Mouse (Mus musculus) embryonic facial prominence, embryonic 12.5 days (tissue): ENCODE data around the gene Dmkn. TPM values are rescaled to one million over a fixed set of nuclear protein-coding genes. Genes with fewer than 3 reads are reported as not detected.
"Not testable (repeated sequence)": the region's sequence is repeated elsewhere in the genome, so short reads cannot be mapped to it uniquely, and the experiment has no call there.

Experiments
- ATAC-seq: fragments of 200-750 bp; cut with Nextera tagmentation; 2 replicates; pipeline ENCODE4 v1.8.0; 2017; ENCODE audit not compliant: insufficient number of reproducible peaks, insufficient read depth, low FRiP score, low TSS enrichment
- H3K27ac ChIP-seq: fragments of 300-500 bp; sonication (generic); 2 replicates; pipeline ENCODE4 v1.5.1; 2016; ENCODE audit warnings: mild to moderate bottlenecking
- H3K27me3 ChIP-seq: fragments of 300-500 bp; sonication (generic); 2 replicates; pipeline ENCODE4 v1.6.1; 2016; ENCODE audit warnings: mild to moderate bottlenecking, moderate library complexity
- H3K36me3 ChIP-seq: fragments of 300-500 bp; sonication (generic); 2 replicates; pipeline ENCODE4 v1.6.1; 2016; ENCODE audit warnings: mild to moderate bottlenecking
- H3K4me1 ChIP-seq: fragments of 300-500 bp; sonication (generic); 2 replicates; pipeline ENCODE4 v1.6.1; 2016
- H3K4me2 ChIP-seq: fragments of 300-500 bp; sonication (generic); replicated peaks from 2 replicates; pipeline ENCODE4 v1.6.1; 2016; ENCODE audit warnings: mild to moderate bottlenecking, moderate library complexity
- H3K4me3 ChIP-seq: fragments of 300-500 bp; sonication (generic); 2 replicates; pipeline ENCODE4 v1.5.1; 2016; ENCODE audit warnings: mild to moderate bottlenecking
- H3K9ac ChIP-seq: fragments of 300-500 bp; sonication (generic); 2 replicates; pipeline ENCODE4 v1.6.1; 2016; ENCODE audit warnings: mild to moderate bottlenecking, moderate library complexity
- H3K9me3 ChIP-seq: fragments of 300-500 bp; sonication (generic); 2 replicates; pipeline ENCODE4 v1.6.1; 2016; ENCODE audit warnings: mild to moderate bottlenecking, moderate library complexity
- WGBS: fragments of 180-500 bp; shearing (Covaris S2); methylation state at CpG from one replicate; pipeline ENCODE4 v1.1.7; 2016; 5-methylcytosine and 5-hydroxymethylcytosine counted together
- polyA plus RNA-seq: library from polyadenylated mRNA; unstranded; fragments of >200 nt; fragmentation: Nextera tagmentation; extraction: Ambion mirVana; gene quantifications from 2 replicates; pipeline ENCODE4 v1.2.1, GENCODE M21; 2016

Dmkn gene
- polyA plus RNA-seq, 1 experiment from 2014 or later, result not detected

- 83% methylated on average over 2 of the region's 2 CpGs for whole genome bisulfite sequencing
- H3K9ac ChIP-seq, H3K36me3 ChIP-seq, H3K4me3 ChIP-seq, H3K9me3 ChIP-seq, H3K27me3 ChIP-seq, H3K4me1 ChIP-seq, ATAC-seq, H3K4me2 ChIP-seq, H3K27ac ChIP-seq: not testable (repeated sequence)
Measured at GRCm38 (mm10) chr7:30742570-30742969, 21.0 kb upstream of the Dmkn start.

DNA sequence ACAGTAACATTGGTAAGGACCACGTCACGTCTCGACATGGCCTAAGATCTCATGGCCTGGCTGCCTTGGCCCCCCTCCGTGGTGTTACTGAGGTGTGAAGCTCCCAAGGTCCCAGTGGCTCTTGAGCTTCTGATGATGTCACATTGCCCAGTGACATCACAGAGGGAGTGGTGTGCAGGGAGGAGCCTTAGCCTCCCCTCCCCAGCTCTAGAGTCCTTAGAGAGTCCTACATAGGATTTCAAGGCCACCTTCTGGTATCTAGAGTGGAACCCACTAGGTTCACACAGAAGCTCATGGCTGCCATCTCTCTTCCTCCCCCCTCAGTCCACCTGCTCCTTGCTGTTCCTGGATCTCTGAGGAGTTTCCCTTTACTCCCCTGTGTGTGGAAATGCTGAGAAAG is 19.9 kb upstream of the Dmkn start, which contains the start of gene Gapdhs:
TSS of gene Gapdhs (minus strand) at position 65 of the 400 bp plus-strand sequence.
- not testable (repeated sequence) for H3K27me3 ChIP-seq, H3K4me3 ChIP-seq, ATAC-seq, H3K4me1 ChIP-seq, H3K9me3 ChIP-seq, H3K27ac ChIP-seq, H3K4me2 ChIP-seq, H3K36me3 ChIP-seq, H3K9ac ChIP-seq
- WGBS, result 86% methylated on average over 2 of the region's 4 CpGs

DNA sequence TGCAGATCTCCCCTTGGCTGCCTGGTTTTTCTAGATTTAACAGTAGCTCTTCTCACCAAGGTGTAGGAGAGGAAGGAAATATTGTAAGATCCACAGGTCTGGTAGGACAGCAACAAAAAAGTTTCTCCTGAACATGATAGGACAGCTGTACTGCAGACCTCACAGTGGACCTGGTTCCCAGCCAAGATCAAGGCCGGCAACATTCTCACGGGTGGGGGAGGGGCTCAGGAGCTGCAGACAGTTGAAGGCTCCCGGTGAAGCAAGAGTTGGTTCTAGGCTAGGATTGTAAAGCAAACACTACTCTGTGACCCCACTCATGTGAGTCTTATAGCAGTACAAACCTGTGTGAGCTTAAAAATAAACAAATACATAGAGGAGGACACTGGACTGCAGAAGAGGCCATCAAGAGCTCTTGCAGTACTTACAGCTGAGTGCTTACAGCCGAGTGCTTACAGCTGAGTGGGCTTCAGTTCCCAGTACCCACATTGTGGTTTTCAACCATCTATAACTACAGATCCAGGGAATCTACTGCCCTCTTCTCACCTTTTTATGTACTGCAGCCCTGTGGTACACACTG is 19.4 kb upstream of the Dmkn start:
- no peak for ATAC-seq
- Histone ChIP-seq H3K9ac (no peak overlapping the region), H3K4me3 (no peak overlapping the region), H3K36me3 (no peaks in the 10 kb centered on the region), H3K4me2 (no peak overlapping the region), H3K4me1 (no peaks in the 10 kb centered on the region), H3K27ac (no peak overlapping the region), H3K27me3 (no peaks in the 10 kb centered on the region), H3K9me3 (no peaks in the 10 kb centered on the region)
- 53% methylated on average over 4 of the region's 4 CpGs for WGBS

- WGBS, result 83% methylated on average over 7 of the region's 7 CpGs
- H3K4me2 ChIP-seq, result no peak overlapping the region
Measured at GRCm38 (mm10) chr7:30747525-30748204, 15.9 kb upstream of the Dmkn start.

DNA sequence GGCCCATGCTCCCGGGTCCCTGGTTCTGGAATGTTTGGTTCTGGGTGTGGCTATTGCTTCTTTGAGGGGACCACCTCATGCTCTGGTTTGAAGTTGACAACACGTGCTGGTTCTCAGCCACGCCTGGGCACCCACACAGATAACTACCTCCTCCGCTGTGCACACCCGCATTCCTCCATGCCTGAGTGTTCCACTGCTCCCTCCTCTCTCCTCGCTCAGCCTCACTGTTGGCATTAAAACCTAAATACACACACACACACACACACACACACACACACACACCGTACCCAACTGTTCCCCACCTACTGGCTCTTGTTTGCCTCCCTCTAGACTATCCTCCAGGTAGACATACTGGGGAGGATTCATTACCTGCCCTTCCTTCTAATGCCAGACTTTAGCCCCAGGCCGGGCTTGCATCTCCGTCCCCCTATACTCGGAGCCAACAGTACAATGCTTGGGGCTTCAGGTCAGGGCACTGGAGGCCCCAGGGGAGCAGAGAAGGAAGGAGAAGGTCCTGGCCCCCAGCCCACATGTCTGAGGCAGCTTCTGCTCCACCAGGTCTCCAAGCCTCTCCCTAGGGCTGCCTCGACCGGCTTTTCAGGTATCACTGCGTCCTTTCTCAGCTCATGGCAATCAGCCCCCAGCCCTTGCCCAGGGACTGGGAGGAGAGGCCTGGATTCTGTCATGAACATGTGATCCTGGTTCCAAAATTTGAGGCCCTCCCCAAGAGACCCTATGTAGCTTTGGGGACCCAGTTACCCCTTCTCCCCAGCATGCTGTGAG is 13.5 kb upstream of the Dmkn start:
- Histone ChIP-seq H3K9me3 (peaks cover 6% of the 10 kb centered on the region), H3K4me3 (no peak overlapping the region), H3K4me1 (no peaks in the 10 kb centered on the region), H3K27ac (no peak overlapping the region), H3K27me3 (no peaks in the 10 kb centered on the region), H3K9ac (no peak overlapping the region), H3K36me3 (peaks cover 8% of the 10 kb centered on the region), H3K4me2 (no peak overlapping the region)
- no peak for ATAC-seq
- 80% methylated on average over 13 of the region's 13 CpGs for WGBS

More at GRCm38 (mm10) chr7:30747525-30748204, 15.9 kb upstream of the Dmkn start:
- Histone ChIP-seq H3K36me3 (no peaks in the 10 kb centered on the region), H3K27me3 (no peaks in the 10 kb centered on the region), H3K9ac (no peak overlapping the region), H3K9me3 (no peaks in the 10 kb centered on the region), H3K27ac (no peak overlapping the region), H3K4me3 (no peak overlapping the region), H3K4me1 (no peaks in the 10 kb centered on the region)
- ATAC-seq, result no peak

GRCm38 (mm10) chr7:30751086-30751669 is 12.4 kb upstream of the Dmkn start, which contains the start of gene Sbsn:
Sbsn (plus strand) TSS chr7:30751471.
- ATAC-seq, result no peak
- 62% methylated on average over 5 of the region's 5 CpGs for WGBS
- peaks cover 19% of the 10 kb centered on the region for H3K36me3 ChIP-seq
- no peak within 1 kb of the TSS for H3K4me3 ChIP-seq
- no peak within 1 kb of the TSS for H3K27ac ChIP-seq
- H3K9ac ChIP-seq, result no peak within 1 kb of the TSS
- H3K4me2 ChIP-seq, result no peak within 1 kb of the TSS
- no peaks in the 10 kb centered on the region for H3K4me1 ChIP-seq
- no peaks in the 10 kb centered on the region for H3K27me3 ChIP-seq
- peaks cover 12% of the 10 kb centered on the region for H3K9me3 ChIP-seq

- peaks cover 24% of the 10 kb centered on the region for H3K36me3 ChIP-seq
- no peak overlapping the region for H3K9ac ChIP-seq
- H3K4me2 ChIP-seq, result no peak overlapping the region
- ATAC-seq, result no peak
- H3K4me3 ChIP-seq, result no peak overlapping the region
- 61% methylated on average over 3 of the region's 3 CpGs for WGBS
- H3K4me1 ChIP-seq, result no peaks in the 10 kb centered on the region
- no peaks in the 10 kb centered on the region for H3K27me3 ChIP-seq
- no peak overlapping the region for H3K27ac ChIP-seq
- peaks cover 12% of the 10 kb centered on the region for H3K9me3 ChIP-seq
Measured at GRCm38 (mm10) chr7:30757001-30757400, 6.6 kb upstream of the Dmkn start.

DNA sequence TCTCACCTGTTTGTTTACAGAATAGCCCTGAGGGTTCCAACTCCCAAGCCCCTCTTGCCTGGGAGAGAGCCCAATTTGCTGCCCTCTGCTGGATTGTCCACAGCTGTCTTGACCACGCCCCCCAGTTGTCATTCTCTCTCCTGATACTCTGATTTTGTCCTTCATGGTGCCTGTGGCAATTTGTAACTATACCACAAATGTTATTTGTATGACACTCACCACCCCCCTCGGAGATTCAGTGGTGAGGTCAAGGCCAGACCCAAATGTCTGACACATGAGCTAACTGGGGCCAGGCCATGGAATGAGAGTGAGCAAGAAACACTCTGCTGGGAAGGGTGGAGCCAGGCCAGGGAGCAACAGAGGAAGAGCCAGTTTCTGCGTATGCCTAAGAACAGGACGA is 4.7 kb upstream of the Dmkn start:
- ATAC-seq, result no peak
- H3K27ac ChIP-seq, result no peak overlapping the region
- H3K27me3 ChIP-seq, result no peaks in the 10 kb centered on the region
- WGBS, result 18% methylated on average over 4 of the region's 4 CpGs
- peaks cover 12% of the 10 kb centered on the region for H3K9me3 ChIP-seq
- no peaks in the 10 kb centered on the region for H3K4me1 ChIP-seq
- peaks cover 24% of the 10 kb centered on the region for H3K36me3 ChIP-seq
- no peak overlapping the region for H3K9ac ChIP-seq
- H3K4me2 ChIP-seq, result no peak overlapping the region
- no peak overlapping the region for H3K4me3 ChIP-seq

- ATAC-seq, result no peak
- H3K27ac ChIP-seq, result no peak overlapping the region
- H3K4me2 ChIP-seq, result no peak overlapping the region
- no peaks in the 10 kb centered on the region for H3K27me3 ChIP-seq
- H3K36me3 ChIP-seq, result no peaks in the 10 kb centered on the region
- no peaks in the 10 kb centered on the region for H3K4me1 ChIP-seq
- no peak overlapping the region for H3K9ac ChIP-seq
- no peak overlapping the region for H3K4me3 ChIP-seq
- 77% methylated on average over 4 of the region's 4 CpGs for WGBS
- H3K9me3 ChIP-seq, result no peaks in the 10 kb centered on the region
Measured at GRCm38 (mm10) chr7:30761769-30762352, 1.7 kb upstream of the Dmkn start.

GRCm38 (mm10) chr7:30765173-30765572 is 1.6 kb downstream of the Dmkn start:
- Histone ChIP-seq H3K27ac (no peak overlapping the region), H3K9ac (no peak overlapping the region), H3K9me3 (no peaks in the 10 kb centered on the region), H3K4me1 (no peaks in the 10 kb centered on the region), H3K4me3 (no peak overlapping the region), H3K27me3 (no peaks in the 10 kb centered on the region), H3K4me2 (no peak overlapping the region), H3K36me3 (no peaks in the 10 kb centered on the region)
- WGBS, result 46% methylated on average over 11 of the region's 11 CpGs
- ATAC-seq, result no peak

- no peak overlapping the region for H3K9ac ChIP-seq
- H3K4me1 ChIP-seq, result no peaks in the 10 kb centered on the region
- H3K27ac ChIP-seq, result no peak overlapping the region
- 84% methylated on average over 4 of the region's 4 CpGs for WGBS
- no peaks in the 10 kb centered on the region for H3K27me3 ChIP-seq
- H3K4me2 ChIP-seq, result no peak overlapping the region
- no peaks in the 10 kb centered on the region for H3K36me3 ChIP-seq
- no peaks in the 10 kb centered on the region for H3K9me3 ChIP-seq
- ATAC-seq, result no peak
- no peak overlapping the region for H3K4me3 ChIP-seq
Measured at GRCm38 (mm10) chr7:30766408-30766807, 2.9 kb downstream of the Dmkn start.
